Mouse (Mus musculus) G1E-ER4 (cell line): ENCODE measurements around the gene Sh3bp5. TPM values are rescaled to one million over a fixed set of nuclear protein-coding genes. Genes with fewer than 3 reads are reported as not detected.

Experiments
- GATA1 ChIP-seq: IDR thresholded peaks from one replicate; pipeline ENCODE4 v1.8.0; 2012; ENCODE audit warnings: low read length, inconsistent platforms
- polyA plus RNA-seq: library from polyadenylated mRNA; stranded (reverse); fragments of >175 nt; gene quantifications from 2 replicates; pipeline ENCODE4 v1.2.3, GENCODE M21; 2012

Gene Sh3bp5
- polyA plus RNA-seq, 1 experiment = 0.15 TPM

DNA sequence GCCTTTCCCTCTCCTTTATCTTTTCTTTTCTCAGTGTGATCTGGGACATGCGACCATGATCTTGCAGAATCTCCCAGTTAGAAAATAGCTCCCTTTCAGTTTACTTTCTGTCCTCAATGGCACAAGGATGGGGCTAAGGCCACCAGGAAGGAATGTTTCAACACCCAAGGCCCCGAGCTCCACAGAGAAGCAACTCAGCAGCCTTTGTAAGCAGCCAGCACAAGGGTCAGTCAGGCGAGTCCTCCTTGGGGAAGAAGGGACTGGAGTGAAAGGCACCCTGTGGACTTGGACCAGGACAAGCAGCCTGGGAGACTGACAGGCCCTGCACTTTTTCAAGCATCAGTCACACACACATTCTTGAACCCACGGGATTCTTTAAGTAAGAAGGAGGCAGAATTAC, 16.6 kb downstream of the Sh3bp5 start:
- TF ChIP-seq GATA1 = no peak

- no peak for TF ChIP-seq GATA1
Observed at GRCm38 (mm10) chr14:31416835-31417549, 18.9 kb downstream of the Sh3bp5 start.

- no peak for TF ChIP-seq GATA1
Observed at GRCm38 (mm10) chr14:31416411-31416810, 19.5 kb downstream of the Sh3bp5 start.

GRCm38 (mm10) chr14:31414967-31415376, 20.9 kb downstream of the Sh3bp5 start:
- TF ChIP-seq GATA1 = no peak

GRCm38 (mm10) chr14:31414235-31414966, 21.5 kb downstream of the Sh3bp5 start:
- TF ChIP-seq GATA1 = no peak

GRCm38 (mm10) chr14:31413475-31414086, 22.3 kb downstream of the Sh3bp5 start:
- TF ChIP-seq GATA1 = no peak

DNA sequence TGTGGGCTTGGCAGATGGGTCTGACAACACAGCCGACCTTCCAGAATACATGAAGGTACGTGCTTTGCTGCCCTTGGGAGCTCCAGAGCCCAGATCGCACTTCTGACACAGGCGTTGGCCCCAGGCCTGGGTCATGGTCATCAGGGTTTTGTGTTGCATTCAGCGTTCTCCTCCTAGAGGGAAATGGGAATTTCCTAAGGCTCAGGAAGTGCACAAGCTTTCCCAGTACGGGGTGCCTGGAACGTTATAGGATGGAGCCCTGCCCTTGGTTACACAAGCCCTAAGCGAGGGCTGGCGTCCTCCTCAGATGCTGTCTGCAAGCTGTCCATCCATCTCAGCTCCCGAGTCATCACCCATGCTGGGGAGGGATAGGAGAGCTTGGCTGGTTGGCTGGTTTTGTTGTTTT, 23.2 kb downstream of the Sh3bp5 start:
- TF ChIP-seq GATA1 = no peak

DNA sequence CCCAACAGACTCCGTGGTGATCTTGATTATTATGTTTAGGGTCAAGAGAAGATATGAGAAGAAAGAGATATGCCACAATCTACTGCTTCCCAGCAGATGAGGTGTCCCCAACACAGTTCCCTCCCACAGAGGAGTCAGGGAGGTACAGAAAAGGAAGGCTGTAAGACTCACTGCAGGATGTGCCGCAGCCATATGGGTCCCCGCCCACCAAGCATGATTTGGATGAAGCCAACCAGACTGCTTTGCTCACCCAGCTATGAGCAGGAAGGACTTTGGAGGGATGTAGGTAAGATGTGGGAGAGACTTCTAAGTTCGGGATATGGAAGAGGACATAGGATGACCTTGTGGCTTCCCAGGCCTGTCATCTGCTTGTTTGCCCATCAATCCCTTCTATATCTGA, 25.1 kb downstream of the Sh3bp5 start:
- TF ChIP-seq GATA1 = no peak

DNA sequence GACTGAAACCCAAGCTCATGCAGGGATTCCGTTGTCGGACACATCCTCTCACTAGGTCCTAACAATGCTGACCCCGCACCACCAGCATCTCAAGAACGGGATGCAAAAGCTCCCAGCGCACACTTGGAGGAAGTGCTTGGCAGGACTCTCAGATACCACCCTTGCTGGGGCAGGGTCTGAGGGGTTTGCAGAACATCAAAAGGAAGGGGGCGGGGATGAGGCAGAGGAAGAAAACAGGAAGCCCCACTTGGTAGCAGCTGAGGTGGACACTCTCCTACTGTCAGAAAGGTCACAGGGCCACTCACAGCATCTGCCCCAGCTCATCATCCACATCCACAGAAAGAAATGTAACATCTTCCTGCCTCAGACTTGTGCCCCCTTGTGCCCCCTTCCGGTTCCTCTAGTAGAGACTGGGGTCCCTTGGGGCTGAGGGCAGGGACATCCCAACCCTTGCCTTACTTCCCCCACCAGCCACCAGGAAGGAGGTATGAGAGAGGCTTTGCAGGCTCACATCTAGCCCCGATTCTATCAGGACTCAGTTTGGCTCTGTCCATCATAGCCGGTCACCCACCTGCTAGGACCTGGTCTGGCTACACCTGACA, 25.7 kb downstream of the Sh3bp5 start:
- no peak for TF ChIP-seq GATA1

- TF ChIP-seq GATA1 = no peak
Observed at GRCm38 (mm10) chr14:31408666-31409065, 27.2 kb downstream of the Sh3bp5 start.

GRCm38 (mm10) chr14:31407911-31408604, 27.8 kb downstream of the Sh3bp5 start:
- TF ChIP-seq GATA1 = no peak

GRCm38 (mm10) chr14:31407208-31407607, 28.7 kb downstream of the Sh3bp5 start:
- TF ChIP-seq GATA1 = no peak

GRCm38 (mm10) chr14:31406154-31406810, 29.6 kb downstream of the Sh3bp5 start:
- TF ChIP-seq GATA1 = no peak

DNA sequence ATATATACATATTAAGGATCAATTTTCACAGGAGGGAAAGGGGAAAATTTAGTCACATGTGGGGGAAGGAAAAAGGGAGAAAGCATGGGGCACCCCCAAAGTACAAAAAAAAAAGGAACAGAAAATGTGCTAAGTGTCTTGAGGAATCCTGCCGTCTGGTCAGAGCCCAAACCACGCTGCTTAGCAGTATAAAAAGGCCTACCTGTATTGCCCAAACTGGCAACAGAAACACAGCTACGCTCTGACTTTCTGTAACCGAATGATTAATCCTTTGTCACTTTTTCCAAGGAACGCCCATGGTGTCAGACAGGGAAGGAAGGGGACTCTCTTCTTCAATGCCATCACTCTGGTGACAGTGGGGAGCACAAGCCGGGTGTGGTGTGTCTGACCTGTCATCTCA, 30.2 kb downstream of the Sh3bp5 start:
- TF ChIP-seq GATA1 = no peak

GRCm38 (mm10) chr14:31404663-31405062, 31.2 kb downstream of the Sh3bp5 start:
- TF ChIP-seq GATA1 = no peak
